Mouse (Mus musculus): ENCODE data around the gene Hfe2. TPM values are rescaled to one million over a fixed set of nuclear protein-coding genes. Genes with fewer than 3 reads are reported as not detected.
"Not testable (repeated sequence)": the region's sequence is repeated elsewhere in the genome, so short reads cannot be mapped to it uniquely, and the experiment has no call there.

Gene Hfe2
- 100 to 1,000 TPM; 149 to 172 TPM for total RNA-seq (2021)

DNA sequence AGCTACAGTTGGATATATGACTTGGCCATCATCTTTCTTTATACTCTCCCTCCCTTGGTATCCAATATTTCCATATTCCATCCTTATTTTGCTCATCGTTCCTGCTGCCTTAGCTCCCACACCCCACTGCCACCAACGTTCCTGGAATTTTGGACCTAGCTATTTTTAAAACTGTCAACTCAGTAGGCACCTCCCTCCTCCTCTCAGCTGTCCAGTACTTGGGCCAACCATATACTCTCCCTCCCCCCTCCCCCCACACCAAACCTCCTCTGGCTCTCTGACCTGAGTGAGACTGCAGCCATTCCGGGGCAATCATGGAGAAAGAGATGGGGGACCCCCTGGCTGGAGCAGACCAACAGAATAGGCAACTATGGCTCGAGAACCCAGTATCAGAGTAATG, at the start of gene Hfe2:
TSS of gene Hfe2 (plus strand) at position 259 of the 400 bp plus-strand sequence.
- intact Hi-C loops (cut with DNase I) = no loop called here
- DNase-seq = peak; percentile 35 to 37

DNA sequence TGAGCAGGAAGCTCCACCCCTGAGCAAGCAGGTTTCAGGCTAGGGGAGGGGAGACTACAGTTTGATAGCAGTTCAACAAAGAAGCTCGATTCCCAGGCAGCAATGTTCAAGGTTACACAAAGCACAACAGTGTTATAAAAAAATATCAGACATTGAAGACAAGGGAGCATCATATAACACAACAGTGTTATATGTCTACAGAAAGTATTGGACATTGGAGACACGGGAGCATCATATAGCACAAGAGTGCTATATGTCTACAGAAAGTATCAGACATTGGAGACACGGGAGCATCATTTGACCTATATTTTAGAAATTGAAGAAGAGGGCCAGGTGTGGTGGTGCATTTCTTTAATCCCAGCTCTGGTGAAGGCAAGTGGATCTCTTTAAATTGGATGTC, 47.9 kb upstream of the Hfe2 start:
- intact Hi-C loops (cut with DNase I) = no loop called here
- no peak for DNase-seq

- no peak for DNase-seq
- intact Hi-C loops (cut with DNase I) = no loop called here
Observed at GRCm38 (mm10) chr3:96477558-96477957, 47.4 kb upstream of the Hfe2 start.

DNA sequence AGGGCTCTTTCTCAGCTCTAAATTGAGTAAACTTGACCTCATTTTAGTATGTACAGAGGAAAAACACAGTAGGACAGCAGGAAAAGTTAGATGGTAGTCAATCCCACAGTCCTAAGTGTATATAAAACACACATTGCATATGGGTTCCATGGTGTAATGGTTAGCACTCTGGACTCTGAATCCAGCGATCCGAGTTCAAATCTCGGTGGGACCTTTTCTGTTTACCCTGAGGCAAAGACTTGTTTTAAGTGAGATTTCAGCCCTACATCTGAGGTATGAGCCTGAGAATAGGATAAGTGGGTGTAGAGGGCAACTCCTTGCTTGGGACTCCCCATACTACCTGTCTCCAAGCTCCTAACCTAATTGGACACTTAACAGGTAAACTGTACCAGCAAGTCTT, 45.7 kb upstream of the Hfe2 start:
- intact Hi-C loops (cut with DNase I) = no loop called here
- no peak for DNase-seq

- intact Hi-C loops (cut with DNase I) = no loop called here
- no peak for DNase-seq
Observed at GRCm38 (mm10) chr3:96480684-96481270, 44.2 kb upstream of the Hfe2 start.

DNA sequence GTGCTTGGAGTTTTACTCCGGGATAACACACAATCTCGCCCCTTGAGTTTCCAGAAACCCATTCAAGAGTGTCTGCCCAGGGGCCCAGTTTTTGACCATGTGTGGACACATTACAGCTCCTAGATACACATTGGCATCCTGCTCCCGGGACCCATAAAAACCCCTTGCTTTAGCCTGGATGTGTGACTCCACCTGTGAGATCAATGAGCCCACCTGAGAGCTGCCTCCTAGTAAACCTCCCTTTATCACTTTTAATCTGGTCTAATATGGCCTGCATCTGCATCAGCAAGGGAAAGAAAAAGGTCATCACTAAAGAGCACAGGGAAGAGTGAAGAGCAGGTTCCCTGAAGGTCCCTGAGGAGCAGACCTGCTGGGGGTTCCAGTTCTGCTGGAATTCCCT, 43.1 kb upstream of the Hfe2 start:
- intact Hi-C loops (cut with DNase I) = no loop called here
- DNase-seq = no peak

DNA sequence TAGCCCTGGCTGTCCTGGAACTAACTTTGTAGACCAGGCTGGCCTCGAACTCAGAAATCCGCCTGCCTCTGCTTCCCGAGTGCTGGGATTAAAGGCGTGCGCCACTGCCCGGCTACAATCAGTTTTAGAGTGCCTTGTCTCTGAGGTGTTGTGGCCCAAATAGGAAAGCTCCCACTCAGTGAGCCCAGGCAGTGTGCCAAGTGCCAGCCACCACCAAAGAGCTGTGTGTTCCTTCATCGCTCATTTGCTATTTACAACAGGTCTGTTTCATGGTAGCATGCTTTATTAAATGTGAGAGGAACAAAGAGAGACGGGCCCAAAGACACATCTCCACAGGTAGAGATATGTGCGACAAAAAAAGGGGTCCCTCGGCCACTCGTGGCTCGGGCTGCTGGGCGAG, 42.5 kb upstream of the Hfe2 start:
- intact Hi-C loops (cut with DNase I) = no loop called here
- no peak for DNase-seq

GRCm38 (mm10) chr3:96483044-96483443, 41.9 kb upstream of the Hfe2 start:
- intact Hi-C loops (cut with DNase I); DNase-seq: not testable (repeated sequence)

DNA sequence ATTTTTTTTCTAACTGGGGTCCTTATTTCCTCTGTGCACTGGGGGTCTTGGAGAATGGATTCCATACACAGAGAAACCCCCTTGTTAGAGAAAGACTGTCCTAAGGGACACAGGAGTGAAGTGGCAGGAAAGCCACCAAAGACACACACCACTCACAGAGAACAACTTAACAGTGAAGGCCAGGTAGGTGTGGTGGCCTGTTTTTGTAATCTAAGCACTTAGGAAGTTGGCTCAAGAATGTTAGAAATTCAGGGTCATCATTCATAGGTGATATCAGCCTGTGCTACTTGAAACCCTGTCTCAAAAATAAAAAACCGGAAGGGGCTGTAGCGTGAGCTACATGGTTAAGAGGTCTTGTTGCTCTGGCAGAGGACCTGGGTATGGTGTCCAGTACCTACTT, 41.0 kb upstream of the Hfe2 start:
- intact Hi-C loops (cut with DNase I) = no loop called here
- no peak for DNase-seq

DNA sequence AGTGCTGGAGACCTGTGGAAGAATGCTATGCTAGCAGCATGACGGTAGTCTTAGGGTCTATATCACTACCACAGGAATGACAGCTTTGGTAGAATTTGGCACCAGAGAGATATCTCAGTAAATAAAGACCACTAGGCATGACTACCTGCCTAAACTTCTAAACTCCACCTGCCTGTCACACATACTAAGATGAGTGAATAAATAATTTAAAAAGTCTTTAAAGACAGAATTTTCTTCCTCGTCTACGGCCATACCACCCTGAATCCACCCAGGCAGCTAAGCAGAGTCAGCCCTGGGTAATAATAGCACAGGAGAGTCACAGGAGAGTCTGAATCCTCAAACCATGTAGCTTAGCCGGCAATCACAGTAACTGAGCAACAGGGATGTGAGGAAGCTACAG, 40.1 kb upstream of the Hfe2 start:
- intact Hi-C loops (cut with DNase I) = no loop called here
- DNase-seq = no peak

DNA sequence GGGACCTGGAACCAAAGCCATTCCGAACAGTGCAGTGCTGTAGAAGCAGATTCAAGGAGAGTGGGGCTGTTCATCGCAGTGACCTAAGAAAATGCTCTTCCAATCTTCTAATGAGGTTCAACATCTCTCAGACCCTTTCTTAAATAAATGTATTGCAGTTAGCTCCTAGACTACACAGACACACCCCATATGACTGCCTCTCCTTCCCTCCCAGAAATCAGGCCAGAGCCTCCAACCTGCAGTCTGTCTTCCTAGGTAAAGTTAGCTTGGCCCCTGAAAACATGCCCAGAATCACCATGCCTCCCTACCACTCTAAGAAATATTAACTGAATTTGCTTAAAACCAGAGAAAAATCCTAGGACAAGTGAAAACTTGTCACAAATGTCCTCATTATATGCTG, 39.6 kb upstream of the Hfe2 start:
- DNase-seq = no peak
- intact Hi-C loops (cut with DNase I) = no loop called here

GRCm38 (mm10) chr3:96486064-96486827, 38.7 kb upstream of the Hfe2 start:
- intact Hi-C loops (cut with DNase I) = loop anchor here (2.0 kb wide), 1 partner anchor 15 kb away; no protein-coding TSS in a partner anchor
- DNase-seq = not testable (repeated sequence)

GRCm38 (mm10) chr3:96486828-96487559, 38.0 kb upstream of the Hfe2 start:
- intact Hi-C loops (cut with DNase I) = loop anchor here (2.0 kb wide), 1 partner anchor 14 kb away; no protein-coding TSS in a partner anchor
- DNase-seq = not testable (repeated sequence)

GRCm38 (mm10) chr3:96487596-96488289, 37.2 kb upstream of the Hfe2 start:
- intact Hi-C loops (cut with DNase I) = loop anchor here (2.0 kb wide), 1 partner anchor 13 kb away; no protein-coding TSS in a partner anchor
- peak; percentile 54 to 56 for DNase-seq

GRCm38 (mm10) chr3:96488290-96488906, 36.6 kb upstream of the Hfe2 start:
- intact Hi-C loops (cut with DNase I); DNase-seq: not testable (repeated sequence)

GRCm38 (mm10) chr3:96488907-96489629, 35.9 kb upstream of the Hfe2 start:
- DNase-seq; intact Hi-C loops (cut with DNase I): not testable (repeated sequence)

GRCm38 (mm10) chr3:96489636-96490035, 35.3 kb upstream of the Hfe2 start:
- not testable (repeated sequence) for DNase-seq

DNA sequence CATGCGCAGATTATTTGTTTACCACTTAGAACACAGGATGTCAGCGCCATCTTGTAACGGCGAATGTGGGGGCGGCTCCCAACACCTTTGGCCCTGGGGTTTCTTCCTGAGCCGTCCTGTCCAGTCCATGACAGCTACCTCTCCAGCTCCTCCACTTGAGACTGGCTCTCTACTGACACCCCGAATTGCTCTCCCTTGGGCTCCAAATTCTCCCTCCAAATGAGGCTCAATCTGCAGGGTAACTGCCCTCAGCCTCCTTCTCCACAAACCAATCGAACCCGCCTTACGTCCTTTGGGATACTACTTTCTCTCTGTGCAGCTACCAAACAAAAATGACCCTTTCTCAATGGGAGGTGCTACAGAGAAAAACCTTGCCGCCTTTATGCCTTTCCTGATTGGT, 30.5 kb upstream of the Hfe2 start:
- DNase-seq; intact Hi-C loops (cut with DNase I): not testable (repeated sequence)

More at GRCm38 (mm10) chr3:96489636-96490035, 35.3 kb upstream of the Hfe2 start:
- intact Hi-C loops (cut with DNase I) = not testable (repeated sequence)

GRCm38 (mm10) chr3:96494912-96495311, 30.1 kb upstream of the Hfe2 start:
- intact Hi-C loops (cut with DNase I) = no loop called here
- DNase-seq = no peak
